Mouse (Mus musculus) heart, postnatal 25 days (tissue): ENCODE measurements around the gene Pgm5. TPM values are rescaled to one million over a fixed set of nuclear protein-coding genes. Genes with fewer than 3 reads are reported as not detected.
A peak's percentile ranks its signal among the peaks of the same experiment; 100 is the strongest.

ENCODE experiments used
- DNase-seq: peaks from one replicate; pipeline ENCODE4 v3.0.0; 2022; ENCODE audit warnings: low spot score
- intact Hi-C: fragments of 180-260 bp; cut with DNase I; formaldehyde crosslinking; loops from one replicate; pipeline ENCODE4 v1.15.1; 2025
- total RNA-seq, 2 experiments: library from RNA; stranded (reverse); gene quantifications; 2 replicates each; pipeline ENCODE4 v1.2.3; 2021

Pgm5 gene
- total RNA-seq, 2 experiments from 2014 or later, result 93.4 to 99.9 TPM

DNA sequence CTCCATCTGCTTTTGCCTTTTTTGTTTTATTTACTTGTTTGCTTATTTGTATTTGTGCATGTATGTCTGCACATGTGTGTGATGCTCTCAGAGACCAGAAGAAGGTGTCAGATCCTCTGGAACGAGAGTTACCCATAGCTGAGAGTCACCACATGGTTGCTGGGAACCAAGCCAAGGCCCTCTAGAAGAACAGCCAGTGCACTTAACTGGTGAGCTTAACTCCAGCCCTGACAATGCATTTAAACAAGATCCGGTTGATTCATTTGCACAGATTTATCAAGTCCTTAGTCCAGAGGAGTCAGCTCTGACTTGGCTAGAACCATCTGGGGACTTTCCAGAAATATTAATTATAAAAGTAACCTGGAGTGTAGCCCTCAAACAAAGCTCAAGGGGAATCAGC is 12.2 kb upstream of the Pgm5 start:
- intact Hi-C loops, result loop anchor here (5.0 kb wide), 1 partner anchor 572 kb away; no protein-coding TSS in a partner anchor
- no peak for DNase-seq

- intact Hi-C loops, result loop anchor here (1.0 to 5.0 kb wide), 3 partner anchors 166 to 569 kb away; no protein-coding TSS in a partner anchor
- DNase-seq, result peak; percentile 12
These were observed 9.5 kb upstream of the Pgm5 start for GRCm38 (mm10) chr19:24871037-24871635.

- no peak for DNase-seq
- intact Hi-C loops, result loop anchor here (10.0 kb wide), 1 partner anchor 581 kb away; the partner anchor contains the start of gene Fxn
These were observed 3.8 kb upstream of the Pgm5 start for GRCm38 (mm10) chr19:24865436-24865835.

- intact Hi-C loops, result loop anchor here (10.0 kb wide), 1 partner anchor 576 kb away; the partner anchor contains the start of gene Fxn
- no peak for DNase-seq
These were observed 411 bp downstream of the Pgm5 start for GRCm38 (mm10) chr19:24861276-24861611.

- peak; percentile 24 for DNase-seq
- intact Hi-C loops, result no loop called here
These were observed 10.0 kb downstream of the Pgm5 start for GRCm38 (mm10) chr19:24851456-24852315.

GRCm38 (mm10) chr19:24848844-24849243 is 12.8 kb downstream of the Pgm5 start:
- DNase-seq, result no peak
- intact Hi-C loops, result no loop called here

- intact Hi-C loops, result no loop called here
These were observed 13.3 kb downstream of the Pgm5 start for GRCm38 (mm10) chr19:24848345-24848744.

GRCm38 (mm10) chr19:24845007-24845546 is 16.6 kb downstream of the Pgm5 start:
- no peak for DNase-seq

More at GRCm38 (mm10) chr19:24848345-24848744, 13.3 kb downstream of the Pgm5 start:
- no peak for DNase-seq

DNA sequence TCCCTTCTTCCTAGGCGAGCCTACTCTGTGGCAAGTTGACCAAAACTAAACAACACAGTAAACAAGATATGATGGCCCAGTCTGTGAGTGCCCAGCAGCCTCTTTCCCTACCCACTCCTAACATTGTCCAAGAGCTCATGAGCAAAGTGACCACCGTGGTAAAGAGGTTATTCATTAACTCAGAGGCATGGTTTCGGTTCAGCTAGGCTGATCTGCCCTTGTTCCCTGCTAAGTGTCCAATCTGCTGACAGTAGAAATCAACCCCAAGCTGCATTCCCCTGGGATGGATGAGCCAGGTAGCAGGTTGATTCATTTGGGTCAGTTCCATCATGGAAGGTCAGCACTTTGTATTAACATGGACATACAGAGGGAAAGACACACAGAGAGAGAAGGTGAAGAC is 19.6 kb downstream of the Pgm5 start:
- intact Hi-C loops, result no loop called here
- no peak for DNase-seq

More at GRCm38 (mm10) chr19:24845007-24845546, 16.6 kb downstream of the Pgm5 start:
- intact Hi-C loops, result no loop called here

DNA sequence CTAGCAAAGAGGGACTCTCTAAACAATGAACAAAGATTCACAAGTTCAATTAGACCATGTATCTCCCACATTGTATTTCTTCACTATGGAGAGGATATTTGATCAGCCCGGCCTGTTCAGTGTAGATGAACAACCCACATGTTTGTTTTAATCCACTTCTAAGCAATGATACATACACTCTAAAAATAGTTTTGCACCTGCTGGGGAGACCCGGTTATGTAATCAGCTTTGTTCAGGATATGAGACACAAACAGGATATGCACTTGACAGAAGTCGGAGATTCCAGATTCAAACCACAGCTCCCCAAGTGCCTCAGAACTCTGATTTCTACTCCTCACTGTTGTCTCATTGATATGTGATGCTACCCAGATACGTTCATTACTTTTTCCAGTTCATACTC is 37.1 kb downstream of the Pgm5 start:
- intact Hi-C loops, result no loop called here
- DNase-seq, result no peak

DNA sequence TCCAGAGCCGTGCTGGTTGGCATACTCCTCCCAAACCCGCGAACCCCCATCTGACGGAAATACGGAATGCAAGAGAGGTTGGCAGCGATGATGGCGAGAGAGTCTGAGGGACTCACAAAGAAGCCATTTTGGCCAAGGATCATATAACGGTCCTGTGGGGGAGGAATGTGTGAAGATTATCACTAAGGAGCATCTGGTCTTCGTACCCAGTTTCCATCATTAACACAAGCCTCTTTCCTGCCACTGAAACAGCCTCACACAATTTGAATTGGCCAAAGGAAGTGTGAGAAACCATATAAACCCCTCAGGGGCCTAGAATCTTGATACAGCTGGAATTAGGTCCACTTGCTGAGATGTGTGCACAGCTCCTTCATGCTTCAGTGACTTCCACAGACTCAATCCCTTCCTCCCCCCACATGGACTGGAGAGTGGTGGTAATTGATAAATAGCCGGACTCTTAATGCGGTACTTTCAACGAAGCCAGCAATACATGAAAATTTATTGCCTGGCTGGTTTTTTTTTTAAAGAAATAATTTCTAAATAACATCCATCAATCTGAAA is 45.9 kb downstream of the Pgm5 start:
- intact Hi-C loops, result no loop called here
- no peak for DNase-seq

GRCm38 (mm10) chr19:24812861-24813293 is 48.8 kb downstream of the Pgm5 start:
- intact Hi-C loops, result no loop called here
- DNase-seq, result no peak

GRCm38 (mm10) chr19:24812106-24812810 is 49.4 kb downstream of the Pgm5 start:
- no peak for DNase-seq
- intact Hi-C loops, result no loop called here

- intact Hi-C loops, result no loop called here
- no peak for DNase-seq
These were observed 50.2 kb downstream of the Pgm5 start for GRCm38 (mm10) chr19:24811451-24811850.

- intact Hi-C loops, result no loop called here
- no peak for DNase-seq
These were observed 55.6 kb downstream of the Pgm5 start for GRCm38 (mm10) chr19:24806013-24806412.

- peak; percentile 51 for DNase-seq
- intact Hi-C loops, result no loop called here
These were observed 64.0 kb downstream of the Pgm5 start for GRCm38 (mm10) chr19:24797606-24798005.

- intact Hi-C loops, result no loop called here
- no peak for DNase-seq
These were observed 67.3 kb downstream of the Pgm5 start for GRCm38 (mm10) chr19:24794350-24794749.

DNA sequence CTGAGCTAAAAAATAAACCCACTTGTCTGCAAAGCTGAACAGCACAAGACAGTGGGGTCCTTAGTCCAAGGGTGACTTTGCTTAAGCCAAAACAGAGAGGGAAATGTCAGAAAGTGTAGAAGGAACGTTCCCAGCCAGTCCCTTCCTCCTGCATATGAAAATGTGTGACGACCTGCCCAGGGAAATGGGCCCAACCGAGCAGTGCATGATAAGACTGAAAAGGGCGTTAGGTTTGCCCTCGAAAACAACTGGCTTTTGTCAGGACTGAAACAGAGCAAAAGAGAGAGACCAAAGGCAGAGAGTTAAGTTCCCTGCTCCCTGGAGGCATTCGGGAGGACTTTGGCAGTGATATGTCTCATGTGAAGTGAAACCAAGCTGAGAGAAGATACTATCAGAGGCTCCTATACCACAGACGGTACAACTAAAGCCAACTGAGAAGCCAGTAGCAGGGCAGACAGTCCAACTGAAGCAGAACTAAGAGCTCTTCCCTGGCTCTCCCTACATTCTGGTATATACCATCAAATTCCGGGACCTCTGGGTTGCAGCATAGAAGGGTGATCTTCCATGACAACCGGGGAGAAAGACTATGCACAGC is 68.0 kb downstream of the Pgm5 start:
- intact Hi-C loops, result no loop called here
- DNase-seq, result no peak

GRCm38 (mm10) chr19:24792876-24793275 is 68.8 kb downstream of the Pgm5 start:
- no peak for DNase-seq
- intact Hi-C loops, result no loop called here
